Mouse (Mus musculus) hindbrain, embryonic 12.5 days (tissue): ENCODE measurements at regions not wholly inside any gene's neighbourhood (a gene's known extent, or its start where the extent isn't known, plus 50 kb on each side); places are given as distances from the start of the nearest gene placed in this dataset.
"Not testable (repeated sequence)": the region's sequence is repeated elsewhere in the genome, so short reads cannot be mapped to it uniquely, and the experiment has no call there.

Experiments
- ATAC-seq: fragments of 200-750 bp; cut with Nextera tagmentation; 2 replicates; pipeline ENCODE4 v1.8.0; 2017; ENCODE audit warnings: moderate TSS enrichment; ENCODE audit not compliant: low FRiP score
- H3K27ac ChIP-seq: fragments of 300-500 bp; sonication (generic); 2 replicates; pipeline ENCODE4 v1.5.1; 2016; ENCODE audit warnings: mild to moderate bottlenecking
- H3K27me3 ChIP-seq: fragments of 300-500 bp; sonication (generic); 2 replicates; pipeline ENCODE4 v1.6.1; 2016; ENCODE audit warnings: mild to moderate bottlenecking
- H3K36me3 ChIP-seq: fragments of 300-500 bp; sonication (generic); 2 replicates; pipeline ENCODE4 v1.6.1; 2016; ENCODE audit warnings: mild to moderate bottlenecking
- H3K4me1 ChIP-seq: fragments of 300-500 bp; sonication (generic); 2 replicates; pipeline ENCODE4 v1.6.1; 2016
- H3K4me2 ChIP-seq: fragments of 300-500 bp; sonication (generic); replicated peaks from 2 replicates; pipeline ENCODE4 v1.6.1; 2016; ENCODE audit warnings: mild to moderate bottlenecking
- H3K4me3 ChIP-seq: fragments of 300-500 bp; sonication (generic); 2 replicates; pipeline ENCODE4 v1.5.1; 2016; ENCODE audit warnings: mild to moderate bottlenecking
- H3K9ac ChIP-seq: fragments of 300-500 bp; sonication (generic); 2 replicates; pipeline ENCODE4 v1.6.1; 2016; ENCODE audit warnings: mild to moderate bottlenecking, moderate library complexity
- H3K9me3 ChIP-seq: fragments of 300-500 bp; sonication (generic); replicated peaks from 2 replicates; pipeline ENCODE4 v1.6.1; 2016; ENCODE audit warnings: mild to moderate bottlenecking
- WGBS: fragments of 180-500 bp; shearing (Covaris S2); methylation state at CpG from one replicate; pipeline ENCODE4 v1.1.7; 2016; 5-methylcytosine and 5-hydroxymethylcytosine counted together

DNA sequence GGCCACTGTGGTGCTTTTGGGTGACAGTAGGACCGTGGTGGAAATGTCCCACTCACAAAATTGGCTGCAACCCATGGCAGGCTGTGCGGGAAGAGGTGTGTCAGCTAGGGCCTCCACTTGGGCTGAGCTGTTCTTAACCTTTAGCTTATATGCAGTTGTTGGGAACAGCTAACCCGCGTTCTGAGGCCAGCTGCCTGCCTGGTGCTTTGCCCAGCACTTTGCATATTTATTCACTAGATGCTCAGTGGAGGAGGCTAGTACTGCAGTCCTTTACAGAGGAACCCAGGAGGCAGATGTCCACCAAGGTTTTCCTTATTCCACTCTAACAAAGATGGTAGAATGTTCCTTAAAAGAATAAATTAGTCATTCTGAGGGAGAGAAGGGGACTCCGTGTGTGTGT lies 101.3 kb downstream of the Sox2 start:
- Histone ChIP-seq H3K27ac (no peak overlapping the region), H3K36me3 (no peaks in the 10 kb centered on the region), H3K9ac (no peak overlapping the region), H3K4me1 (no peaks in the 10 kb centered on the region), H3K4me2 (no peak overlapping the region), H3K9me3 (no peaks in the 10 kb centered on the region), H3K27me3 (0 out of 2 replicates have a peak, but pooled peaks cover 2% of the 10 kb centered on the region), H3K4me3 (no peak overlapping the region)
- no peak for ATAC-seq
- WGBS, result 71% methylated on average over 5 of the region's 5 CpGs

GRCm38 (mm10) chr3:34753557-34753956 lies 103.4 kb downstream of the Sox2 start:
- Histone ChIP-seq H3K27me3 (0 out of 2 replicates have a peak, but pooled peaks cover 2% of the 10 kb centered on the region), H3K36me3 (no peaks in the 10 kb centered on the region), H3K9ac (no peak overlapping the region), H3K27ac (no peak overlapping the region), H3K4me1 (no peaks in the 10 kb centered on the region), H3K9me3 (no peaks in the 10 kb centered on the region), H3K4me3 (no peak overlapping the region), H3K4me2 (no peak overlapping the region)
- ATAC-seq, result no peak
- WGBS, result 62% methylated on average over 8 of the region's 8 CpGs

DNA sequence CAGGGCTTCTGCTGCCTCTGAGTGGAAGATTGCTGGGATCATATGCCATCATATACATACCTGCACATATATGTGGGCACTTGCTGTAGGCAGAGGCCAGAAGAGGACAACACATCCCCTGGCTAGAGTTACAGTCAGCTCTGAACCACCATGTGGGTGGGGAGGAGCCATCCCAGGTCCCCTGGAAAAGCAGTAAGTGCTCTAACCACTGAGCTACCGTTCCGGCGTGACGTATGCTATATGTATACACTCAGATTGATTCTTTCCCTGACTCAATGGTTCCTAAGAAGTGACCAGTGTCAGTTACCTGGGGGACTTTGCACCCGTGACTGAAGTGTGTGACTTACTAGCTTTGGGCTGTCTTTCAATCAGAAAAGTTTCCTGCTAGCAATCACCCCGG lies 104.6 kb downstream of the Sox2 start:
- Histone ChIP-seq H3K4me2 (no peak overlapping the region), H3K27me3 (0 out of 2 replicates have a peak, but pooled peaks cover 2% of the 10 kb centered on the region), H3K9me3 (no peaks in the 10 kb centered on the region), H3K4me1 (no peaks in the 10 kb centered on the region), H3K27ac (no peak overlapping the region), H3K4me3 (no peak overlapping the region), H3K9ac (no peak overlapping the region), H3K36me3 (no peaks in the 10 kb centered on the region)
- 92% methylated on average over 6 of the region's 6 CpGs for WGBS
- ATAC-seq, result no peak

DNA sequence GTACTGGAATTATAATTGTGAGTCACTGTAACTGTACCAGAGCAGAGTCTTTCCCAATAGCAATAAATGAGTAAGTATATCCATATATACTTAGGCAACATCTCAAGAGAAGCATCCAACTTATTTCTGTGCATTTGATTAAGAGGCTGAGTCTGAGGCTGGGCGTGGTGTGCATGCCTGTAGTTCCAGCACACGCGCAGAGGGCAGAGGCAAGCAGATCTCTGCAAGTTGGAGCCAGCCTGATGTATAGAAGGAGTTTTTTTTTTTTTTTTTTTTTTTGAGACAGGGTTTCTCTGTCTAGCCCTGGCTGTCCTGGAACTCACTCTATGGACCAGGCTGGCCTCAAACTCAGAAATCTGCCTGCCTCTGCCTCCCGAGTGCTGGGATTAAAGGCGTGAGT lies 105.1 kb downstream of the Sox2 start:
- H3K4me1 ChIP-seq, H3K4me3 ChIP-seq, ATAC-seq, H3K36me3 ChIP-seq, H3K27ac ChIP-seq, H3K9ac ChIP-seq, H3K27me3 ChIP-seq, H3K4me2 ChIP-seq, H3K9me3 ChIP-seq: not testable (repeated sequence)
- WGBS, result 99% methylated on average over 5 of the region's 5 CpGs

DNA sequence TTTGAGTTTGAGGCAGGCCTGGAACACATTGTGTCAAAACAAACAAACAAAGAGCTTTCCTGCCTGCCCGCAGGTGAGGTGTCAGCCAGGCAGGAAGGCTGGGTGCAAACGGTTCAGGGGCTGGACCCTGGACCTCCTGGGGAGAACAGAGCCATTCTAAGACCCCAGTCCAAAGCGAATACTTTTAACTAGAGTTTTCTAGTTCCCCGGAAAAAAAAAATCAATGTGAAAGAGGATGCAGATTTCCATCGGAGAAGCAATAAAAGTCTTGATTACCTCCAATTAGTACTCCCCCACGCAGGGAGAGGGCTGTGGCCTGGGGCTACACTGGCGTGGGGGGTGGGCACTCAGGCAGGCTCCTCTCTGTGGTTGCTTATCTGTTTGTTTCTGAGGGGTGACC lies 106.4 kb downstream of the Sox2 start:
- Histone ChIP-seq H3K9ac (no peak overlapping the region), H3K4me2 (no peak overlapping the region), H3K27ac (no peak overlapping the region), H3K27me3 (0 out of 2 replicates have a peak, but pooled peaks cover 2% of the 10 kb centered on the region), H3K4me3 (no peak overlapping the region), H3K4me1 (no peaks in the 10 kb centered on the region), H3K36me3 (no peaks in the 10 kb centered on the region), H3K9me3 (no peaks in the 10 kb centered on the region)
- 23% methylated on average over 7 of the region's 7 CpGs for WGBS
- no peak for ATAC-seq

DNA sequence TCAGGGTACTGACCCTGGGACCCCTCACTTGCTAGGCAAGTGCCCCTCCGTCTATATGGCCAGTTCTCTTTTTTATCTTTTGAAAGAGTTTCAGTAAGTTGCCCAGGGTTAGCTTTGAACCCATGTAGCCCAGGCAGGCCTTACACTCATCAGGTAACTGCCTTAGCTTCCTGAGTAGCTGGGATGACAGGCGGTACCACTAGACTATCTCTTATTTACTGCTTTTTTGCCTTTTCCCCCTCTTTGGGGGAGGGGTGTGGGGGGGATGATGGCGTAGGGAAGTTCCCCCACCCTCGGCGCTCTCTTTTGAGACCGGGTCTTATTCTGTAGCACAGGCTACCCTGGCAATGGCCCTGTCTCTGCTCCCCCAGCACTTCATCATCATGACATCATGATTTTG lies 106.9 kb downstream of the Sox2 start:
- H3K4me3 ChIP-seq, result no peak overlapping the region
- 76% methylated on average over 6 of the region's 6 CpGs for WGBS
- no peak overlapping the region for H3K9ac ChIP-seq
- no peaks in the 10 kb centered on the region for H3K4me1 ChIP-seq
- no peak overlapping the region for H3K27ac ChIP-seq
- no peaks in the 10 kb centered on the region for H3K9me3 ChIP-seq
- H3K27me3 ChIP-seq, result 0 out of 2 replicates have a peak, but pooled peaks cover 2% of the 10 kb centered on the region
- no peaks in the 10 kb centered on the region for H3K36me3 ChIP-seq
- no peak for ATAC-seq
- H3K4me2 ChIP-seq, result no peak overlapping the region

- no peaks in the 10 kb centered on the region for H3K9me3 ChIP-seq
- no peak overlapping the region for H3K9ac ChIP-seq
- no peak overlapping the region for H3K4me3 ChIP-seq
- no peak for ATAC-seq
- no peaks in the 10 kb centered on the region for H3K36me3 ChIP-seq
- 37% methylated on average over 13 of the region's 13 CpGs for WGBS
- H3K27ac ChIP-seq, result no peak overlapping the region
- H3K4me2 ChIP-seq, result no peak overlapping the region
- H3K4me1 ChIP-seq, result no peaks in the 10 kb centered on the region
- H3K27me3 ChIP-seq, result no peaks in the 10 kb centered on the region
Observed at GRCm38 (mm10) chr3:34757813-34758510, 107.8 kb downstream of the Sox2 start.

- Histone ChIP-seq H3K36me3 (no peaks in the 10 kb centered on the region), H3K9ac (no peak overlapping the region), H3K4me2 (no peak overlapping the region), H3K4me3 (no peak overlapping the region), H3K4me1 (no peaks in the 10 kb centered on the region), H3K9me3 (no peaks in the 10 kb centered on the region), H3K27ac (no peak overlapping the region), H3K27me3 (no peaks in the 10 kb centered on the region)
- ATAC-seq, result no peak
- WGBS, result 71% methylated on average over 19 of the region's 19 CpGs
Observed at GRCm38 (mm10) chr3:34759942-34760640, 109.9 kb downstream of the Sox2 start.

DNA sequence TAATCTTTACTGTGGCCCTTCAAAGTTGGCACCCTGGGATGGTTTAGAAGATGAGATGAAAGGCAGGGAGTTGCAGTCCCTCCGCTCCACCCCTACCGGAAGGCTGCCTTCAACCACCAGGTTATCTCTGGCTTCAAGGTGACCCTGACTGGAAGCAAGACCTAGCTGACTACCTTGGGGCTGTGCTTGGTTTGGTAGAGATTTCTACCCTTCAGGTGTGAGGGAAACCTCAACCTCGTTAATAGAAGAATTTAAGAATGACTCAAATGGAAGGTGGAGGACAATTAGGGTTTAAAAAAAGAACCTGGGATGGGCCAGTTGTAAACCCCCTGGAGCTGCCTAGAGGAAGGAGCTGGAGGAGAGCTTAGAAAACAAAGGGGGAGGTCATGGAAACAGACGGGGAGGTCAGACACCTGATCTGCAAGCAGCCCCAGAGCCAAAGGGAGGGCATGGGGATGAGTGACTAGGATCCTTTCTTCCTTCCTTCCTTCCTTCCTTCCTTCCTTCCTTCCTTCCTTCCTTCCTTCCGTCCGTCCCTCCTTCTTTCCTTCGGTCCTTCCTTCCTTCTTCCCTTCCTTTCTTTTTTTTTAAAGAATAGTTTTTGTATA lies 111.1 kb downstream of the Sox2 start:
- ATAC-seq, result no peak

GRCm38 (mm10) chr3:34761783-34762182 lies 111.6 kb downstream of the Sox2 start:
- H3K4me3 ChIP-seq, result no peak overlapping the region
- no peak overlapping the region for H3K27ac ChIP-seq
- WGBS, result 92% methylated on average over 4 of the region's 4 CpGs
- no peaks in the 10 kb centered on the region for H3K9me3 ChIP-seq
- no peaks in the 10 kb centered on the region for H3K4me1 ChIP-seq
- no peak overlapping the region for H3K4me2 ChIP-seq
- no peak for ATAC-seq
- H3K9ac ChIP-seq, result no peak overlapping the region
- no peaks in the 10 kb centered on the region for H3K27me3 ChIP-seq
- H3K36me3 ChIP-seq, result no peaks in the 10 kb centered on the region

More for the DNA sequence above, 111.1 kb downstream of the Sox2 start:
- Histone ChIP-seq H3K9me3 (no peaks in the 10 kb centered on the region), H3K27ac (no peak overlapping the region), H3K9ac (no peak overlapping the region), H3K4me1 (no peaks in the 10 kb centered on the region), H3K4me2 (no peak overlapping the region), H3K4me3 (no peak overlapping the region), H3K36me3 (no peaks in the 10 kb centered on the region), H3K27me3 (no peaks in the 10 kb centered on the region)
- WGBS, result 58% methylated on average over 7 of the region's 7 CpGs

GRCm38 (mm10) chr3:34764559-34764958 lies 114.4 kb downstream of the Sox2 start:
- no peak overlapping the region for H3K27ac ChIP-seq
- H3K36me3 ChIP-seq, result no peaks in the 10 kb centered on the region
- ATAC-seq, result no peak
- H3K9ac ChIP-seq, result no peak overlapping the region
- no peaks in the 10 kb centered on the region for H3K4me1 ChIP-seq
- H3K9me3 ChIP-seq, result no peaks in the 10 kb centered on the region
- H3K27me3 ChIP-seq, result no peaks in the 10 kb centered on the region
- WGBS, result 73% methylated on average over 2 of the region's 2 CpGs
- no peak overlapping the region for H3K4me2 ChIP-seq
- no peak overlapping the region for H3K4me3 ChIP-seq

GRCm38 (mm10) chr3:34765151-34765550 lies 114.9 kb downstream of the Sox2 start:
- Histone ChIP-seq H3K9ac (no peak overlapping the region), H3K36me3 (no peaks in the 10 kb centered on the region), H3K27ac (no peak overlapping the region), H3K9me3 (no peaks in the 10 kb centered on the region), H3K4me3 (no peak overlapping the region), H3K27me3 (no peaks in the 10 kb centered on the region), H3K4me1 (no peaks in the 10 kb centered on the region), H3K4me2 (no peak overlapping the region)
- WGBS, result 64% methylated on average over 6 of the region's 6 CpGs
- no peak for ATAC-seq
